Mouse (Mus musculus): ENCODE results near the gene Tiam1.

Gene Tiam1

DNA sequence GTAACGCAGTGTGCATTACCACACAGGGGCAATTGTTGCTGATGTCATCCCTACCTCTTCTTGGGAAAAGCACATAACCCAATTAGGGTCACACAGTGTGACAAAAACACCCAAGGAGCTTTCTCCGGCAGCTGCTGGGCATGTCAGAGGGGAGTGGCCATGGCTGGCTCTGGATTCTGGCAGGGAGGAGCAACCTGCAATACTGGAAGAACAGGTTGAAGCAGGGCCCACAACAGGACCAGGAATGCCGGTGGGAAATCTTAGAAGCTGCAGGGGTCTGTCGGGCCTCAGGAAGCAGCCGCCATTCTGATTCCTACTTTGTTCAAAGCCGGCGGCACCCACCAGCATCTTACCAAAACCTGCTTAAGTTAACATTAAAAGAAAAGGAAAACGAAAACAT is 189.0 kb downstream of the Tiam1 start:
- DNase-seq (ENCODE audit: low read depth, low spot score) = no peak

DNA sequence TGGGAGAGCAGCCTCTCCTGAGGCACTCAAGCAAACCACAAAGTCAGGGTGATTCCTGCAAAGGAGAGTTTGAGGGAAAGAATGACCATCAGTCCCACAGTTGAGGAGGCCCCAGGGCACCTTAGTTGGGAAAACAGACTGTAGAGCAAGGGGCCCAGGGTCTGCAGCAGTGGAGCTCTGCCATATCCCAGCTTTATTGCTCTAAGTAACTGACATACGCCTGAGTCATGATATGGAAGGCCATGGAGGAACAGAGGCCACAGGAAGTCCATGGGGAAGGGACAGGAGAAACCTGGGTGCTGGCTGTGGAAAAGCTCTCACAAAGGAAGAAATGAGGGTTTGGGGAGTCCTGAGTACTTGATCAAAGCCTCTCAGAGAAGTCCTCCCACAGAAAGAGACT is 189.5 kb downstream of the Tiam1 start:
- DNase-seq (ENCODE audit: low read depth, low spot score) = no peak

DNA sequence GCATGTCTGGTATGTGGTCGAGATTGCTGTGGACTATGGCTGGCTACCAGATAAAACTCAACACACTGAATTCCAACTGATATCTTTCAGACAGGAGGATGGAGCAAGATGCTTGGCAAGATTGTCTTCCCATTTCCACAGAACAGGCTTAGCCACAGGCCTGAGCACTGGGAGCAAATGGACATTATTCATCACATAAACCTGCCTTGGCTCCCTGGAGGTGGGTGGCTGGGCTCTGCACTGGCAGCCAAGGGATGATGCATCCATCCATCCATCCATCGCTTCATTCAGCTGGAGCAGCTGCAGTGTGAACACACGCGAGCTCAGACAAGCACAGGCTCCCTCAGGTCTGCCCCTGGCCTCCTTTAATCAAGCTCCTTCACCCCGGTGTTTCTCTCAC is 190.7 kb downstream of the Tiam1 start:
- DNase-seq (ENCODE audit: low read depth, low spot score) = no peak

DNA sequence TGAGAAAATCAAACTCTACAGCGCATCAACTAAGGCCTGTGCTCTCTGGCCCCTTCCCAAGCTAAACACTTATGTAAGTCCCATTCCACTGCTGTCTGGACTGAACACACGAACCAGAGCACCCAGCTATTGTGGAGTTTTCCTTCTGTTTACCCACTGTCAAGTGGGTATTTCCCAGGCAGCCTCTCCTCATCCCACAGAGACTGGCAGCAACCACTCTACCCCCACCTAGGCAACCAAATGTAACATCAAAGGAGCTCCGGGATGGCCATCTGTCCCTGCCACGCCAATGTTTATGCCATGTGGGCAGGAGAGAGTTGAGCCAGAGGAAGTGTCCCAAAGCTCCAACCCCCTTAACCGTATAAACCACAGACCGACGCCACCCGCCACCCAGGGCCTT is 192.8 kb downstream of the Tiam1 start:
- DNase-seq (ENCODE audit: low read depth, low spot score) = no peak

DNA sequence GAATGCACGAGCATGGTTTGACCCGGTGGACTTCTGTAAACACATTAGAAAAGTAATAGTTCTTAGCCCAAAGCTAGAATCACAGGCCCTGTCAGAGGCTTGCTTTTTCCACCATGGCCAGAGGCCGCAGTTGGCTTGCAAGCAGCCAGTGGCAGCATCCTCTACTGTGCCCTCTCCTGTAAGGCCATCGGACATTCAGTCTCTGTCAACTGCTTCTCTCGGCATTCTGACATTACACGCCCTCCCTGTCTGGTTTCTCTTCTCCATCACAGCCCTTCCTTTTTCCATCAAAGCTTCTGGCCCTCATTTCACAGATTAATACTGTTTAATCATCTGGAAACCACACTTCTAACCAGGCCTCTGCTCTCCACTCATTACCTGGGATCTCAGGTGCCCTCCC is 193.3 kb downstream of the Tiam1 start:
- DNase-seq (ENCODE audit: low read depth, low spot score) = no peak

DNA sequence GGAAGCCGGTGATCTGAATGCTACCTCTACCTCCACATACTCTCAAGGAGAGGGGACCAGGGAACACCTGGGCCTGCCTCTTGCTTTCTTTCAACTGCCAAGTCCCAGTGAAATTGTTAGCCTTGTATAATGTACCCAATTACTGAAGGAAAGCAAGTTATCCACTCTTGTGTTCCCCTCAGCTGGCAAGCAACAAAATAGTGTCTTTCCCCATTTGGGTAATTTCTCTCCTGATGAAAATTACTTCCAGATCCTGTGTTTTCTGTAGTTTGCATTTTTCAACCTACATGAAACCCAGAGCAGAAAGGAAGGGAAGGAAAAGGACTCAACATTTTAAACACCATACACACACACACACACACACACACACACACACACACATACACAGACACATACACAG is 195.5 kb downstream of the Tiam1 start:
- no peak for DNase-seq (ENCODE audit: low read depth, low spot score)

DNA sequence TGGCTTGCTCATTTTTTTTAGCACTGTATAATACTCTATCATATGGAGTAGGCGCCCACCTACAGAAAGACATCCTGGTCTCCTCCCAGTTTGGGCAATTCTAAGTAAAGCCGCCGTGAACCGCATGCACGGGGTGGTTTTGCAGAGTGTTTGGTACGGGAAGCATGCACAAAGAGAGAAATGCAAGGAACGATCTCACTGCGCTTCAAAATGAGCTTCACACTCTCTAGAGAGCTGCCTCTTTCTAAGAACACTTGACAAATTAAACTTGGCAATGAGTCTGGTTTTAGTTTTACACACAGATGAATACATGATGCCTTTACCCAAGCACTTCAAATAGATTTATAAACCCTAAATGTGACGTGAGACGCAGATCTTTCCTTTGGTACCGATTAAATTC is 196.8 kb downstream of the Tiam1 start:
- DNase-seq (ENCODE audit: low read depth, low spot score) = peak; percentile 29

DNA sequence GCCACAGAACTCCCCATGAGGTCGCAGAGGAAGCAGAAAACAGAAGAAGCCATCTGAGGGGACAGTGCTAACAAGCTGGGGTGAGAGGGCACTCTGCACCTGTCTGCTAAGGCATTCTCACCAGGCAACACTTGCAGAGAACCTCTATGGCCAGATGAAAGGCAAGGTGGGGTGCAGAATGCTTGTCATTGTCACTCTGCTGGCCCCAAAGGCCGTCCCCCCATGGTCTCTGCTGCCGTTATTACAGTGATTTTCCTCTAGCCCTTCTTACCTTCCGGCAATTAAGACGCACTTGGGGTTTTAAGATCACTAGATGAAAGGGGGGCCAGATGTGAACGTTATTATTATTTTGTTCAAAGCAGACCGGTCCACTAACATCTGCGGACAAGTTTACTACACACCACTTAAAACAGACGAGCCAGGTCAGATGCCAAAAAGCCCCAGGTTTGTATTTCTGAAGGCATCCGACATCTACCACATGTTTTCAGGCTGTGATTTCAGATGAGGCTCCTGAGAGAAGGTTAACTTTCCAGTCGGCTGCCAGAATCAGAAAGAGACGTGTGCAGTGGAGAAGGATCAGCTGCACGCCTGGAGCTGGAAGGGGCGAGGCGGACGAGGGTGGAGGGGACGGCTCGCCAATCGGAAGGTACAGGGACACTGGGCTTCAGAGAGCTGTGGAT is 198.8 kb downstream of the Tiam1 start:
- DNase-seq (ENCODE audit: low read depth, low spot score) = no peak

DNA sequence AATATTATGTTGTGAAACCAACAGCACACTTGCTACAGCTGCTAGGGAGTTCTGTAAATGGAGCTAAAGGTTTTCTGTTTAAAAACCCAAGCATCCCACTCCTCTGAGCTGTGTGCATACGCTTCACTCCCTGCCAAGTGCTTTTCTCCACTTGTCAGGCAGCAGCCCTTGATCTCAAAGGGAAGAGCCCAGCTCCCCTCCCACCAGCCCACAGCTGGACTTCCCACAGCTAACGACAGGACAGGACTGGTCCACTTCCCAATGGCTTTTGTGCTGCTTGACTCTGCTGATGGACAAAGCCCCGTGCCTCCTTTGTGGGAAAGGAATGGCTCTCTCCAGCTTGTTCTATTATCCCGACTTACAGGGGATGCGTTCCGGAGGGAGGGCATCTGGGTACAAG is 199.5 kb downstream of the Tiam1 start:
- no peak for DNase-seq (ENCODE audit: low read depth, low spot score)

DNA sequence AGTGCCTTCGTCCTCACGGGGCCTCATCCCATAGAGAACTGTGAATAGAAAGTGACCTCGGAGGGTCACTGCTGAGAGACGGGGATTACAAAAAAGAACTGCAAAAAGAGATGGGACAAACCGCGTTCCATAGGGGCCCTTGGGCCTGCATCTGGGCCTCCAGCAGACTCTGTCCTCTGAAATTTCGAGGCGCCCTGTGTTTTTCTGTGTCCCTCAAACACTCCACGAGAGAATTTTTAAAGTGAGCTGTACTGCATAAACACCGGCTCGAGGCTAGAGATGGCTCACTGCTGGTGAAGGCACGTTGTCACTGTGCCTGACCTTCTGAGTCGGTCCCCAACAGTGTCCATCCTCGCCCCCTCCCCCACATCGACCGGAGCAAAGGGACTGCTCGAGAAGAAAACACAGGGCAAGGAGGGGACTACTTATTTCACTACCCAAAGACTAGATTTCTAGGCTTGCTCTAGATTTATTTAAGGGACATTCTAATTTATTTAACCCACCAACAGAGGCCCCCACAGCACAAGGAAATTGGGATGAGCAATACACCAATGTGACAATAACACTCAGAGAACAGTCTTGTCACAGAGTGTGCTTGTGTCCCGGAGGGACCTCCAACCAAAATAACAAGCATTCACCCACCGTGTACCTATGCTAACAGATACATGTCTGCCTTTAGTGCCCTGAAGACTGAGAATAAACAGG is 200.2 kb downstream of the Tiam1 start:
- no peak for DNase-seq (ENCODE audit: low read depth, low spot score)

DNA sequence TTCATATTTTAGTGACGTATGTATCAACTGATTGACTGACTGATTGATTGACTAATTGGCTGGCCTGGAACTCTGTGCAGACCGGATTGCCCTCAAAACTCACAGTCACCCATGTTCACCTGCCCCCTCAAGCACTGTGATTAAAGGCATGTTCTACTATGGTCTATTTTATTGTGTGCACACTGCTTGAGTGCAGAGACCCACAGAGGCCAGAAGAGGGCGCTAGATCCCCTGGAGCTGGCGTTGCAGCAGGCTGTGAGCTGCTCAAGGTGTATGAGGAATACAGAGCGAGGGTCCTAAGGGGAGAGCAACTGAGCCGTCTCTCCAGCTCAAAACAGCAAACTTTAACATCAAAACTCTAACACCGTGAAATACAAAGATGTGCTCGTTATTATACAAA is 202.9 kb downstream of the Tiam1 start:
- no peak for DNase-seq (ENCODE audit: low read depth, low spot score)

DNA sequence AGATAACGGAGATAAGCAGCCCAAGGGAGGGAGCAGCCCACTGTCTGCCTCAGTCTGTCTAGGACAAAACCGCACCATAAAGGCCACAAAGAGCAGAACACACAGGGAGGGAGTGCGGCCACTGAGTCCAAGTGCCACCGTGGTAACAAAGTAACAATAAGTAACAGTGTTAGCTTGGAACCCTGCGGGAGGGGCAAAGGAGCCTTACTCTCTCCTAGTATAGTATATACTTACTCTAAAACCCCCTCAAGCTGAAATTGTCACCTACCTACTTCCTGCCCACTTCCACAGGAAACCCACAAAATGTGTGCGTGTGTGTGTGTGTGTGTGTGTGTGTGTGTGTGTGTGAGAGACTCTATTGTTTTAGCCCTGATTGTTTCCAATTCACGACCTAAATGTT is 205.3 kb downstream of the Tiam1 start:
- no peak for DNase-seq (ENCODE audit: low read depth, low spot score)

DNA sequence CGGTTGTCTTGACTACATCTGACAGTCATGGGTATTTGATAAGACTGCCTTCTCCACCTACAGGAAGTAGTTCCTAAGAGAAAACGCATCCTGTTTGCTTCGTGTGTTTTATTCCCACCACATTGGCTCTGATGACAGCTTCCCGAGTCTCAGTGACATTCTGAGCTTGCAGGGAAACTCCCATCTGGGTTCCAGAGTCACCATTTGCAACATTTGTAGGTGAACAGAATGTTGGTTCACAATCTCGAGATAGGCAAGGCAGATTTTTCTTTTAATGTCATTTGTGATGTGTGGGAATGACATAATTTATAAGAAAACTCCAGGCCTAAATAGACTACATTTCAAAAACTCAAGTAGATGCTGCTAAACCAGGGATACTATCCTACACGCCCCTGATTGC is 207.0 kb downstream of the Tiam1 start:
- DNase-seq (ENCODE audit: low read depth, low spot score) = no peak

DNA sequence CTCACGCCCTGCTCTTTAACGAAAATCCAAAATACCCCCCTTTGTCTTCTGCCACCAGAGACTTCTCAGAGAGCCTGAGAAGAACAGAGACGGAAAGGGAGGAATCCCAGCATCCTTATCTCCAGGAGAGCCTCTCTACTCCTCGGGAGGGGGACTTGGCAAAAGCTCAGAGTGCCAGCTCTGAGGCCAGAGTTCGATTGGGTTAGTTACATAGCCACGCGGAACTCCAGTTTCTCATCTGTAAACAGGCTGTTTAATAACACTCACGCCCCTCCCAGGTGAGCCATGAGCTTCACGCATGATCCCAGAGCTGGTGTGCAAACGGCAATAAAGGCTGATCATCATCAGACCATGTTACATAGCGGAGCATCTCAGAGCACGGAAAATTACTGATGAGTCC is 208.2 kb downstream of the Tiam1 start:
- no peak for DNase-seq (ENCODE audit: low read depth, low spot score)

DNA sequence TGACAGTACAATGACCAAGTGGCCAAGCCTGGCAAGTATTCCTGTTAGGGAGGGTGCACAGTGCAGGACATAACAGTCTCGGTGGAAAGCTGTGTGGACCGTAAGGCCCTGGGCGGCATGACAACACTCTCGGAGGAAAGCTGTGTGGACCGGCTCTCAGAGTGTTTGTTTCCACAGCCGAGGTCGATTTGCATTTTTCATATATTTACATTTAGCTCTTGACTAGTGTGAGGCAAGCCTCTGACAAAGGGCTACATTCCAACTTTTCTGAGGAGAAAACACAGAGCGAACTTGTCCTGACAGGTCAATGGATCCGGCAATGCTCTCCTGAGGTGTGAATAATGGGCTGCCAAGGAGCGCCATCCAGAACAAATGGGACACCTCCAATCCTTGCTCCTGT is 209.0 kb downstream of the Tiam1 start:
- DNase-seq (ENCODE audit: low read depth, low spot score) = no peak

DNA sequence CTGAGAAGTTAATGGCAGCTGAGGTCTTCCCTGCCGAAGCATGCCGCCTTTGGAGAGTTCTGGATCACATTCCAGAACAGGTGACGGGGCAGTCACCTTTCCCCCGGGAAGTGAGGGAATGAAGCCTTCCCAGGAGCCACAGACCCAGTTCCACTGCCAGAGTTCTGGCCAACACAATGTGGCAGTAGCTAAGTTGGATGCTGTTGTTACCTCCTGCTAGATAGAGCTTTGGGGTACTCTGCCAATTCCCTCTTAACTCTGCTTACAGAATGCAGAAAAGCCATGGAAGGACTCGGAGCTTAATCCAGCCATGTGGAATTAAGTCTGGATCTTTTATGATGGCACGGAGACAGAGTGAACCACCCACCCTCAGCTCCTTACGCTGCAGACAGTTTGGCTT is 209.6 kb downstream of the Tiam1 start:
- no peak for DNase-seq (ENCODE audit: low read depth, low spot score)

DNA sequence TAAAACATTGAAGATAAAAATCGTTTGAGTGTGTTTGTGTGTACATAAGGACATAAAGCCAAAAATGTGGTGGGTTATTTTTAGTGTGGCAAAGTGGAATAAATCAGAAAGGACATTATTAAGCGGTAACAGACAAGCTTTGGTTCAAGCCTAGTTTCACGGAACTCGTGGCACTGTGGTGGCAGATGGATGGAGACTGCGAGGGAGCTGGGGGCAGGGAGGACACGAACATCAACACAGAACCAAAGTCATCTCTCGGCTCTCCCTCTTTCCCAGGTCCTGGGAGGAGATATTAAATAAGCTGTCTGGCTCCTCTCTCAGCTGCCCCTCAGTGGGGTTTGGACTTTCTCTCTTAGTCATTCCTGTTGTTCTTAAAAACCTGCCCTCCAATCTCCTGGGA is 215.0 kb downstream of the Tiam1 start:
- no peak for DNase-seq (ENCODE audit: low read depth, low spot score)

DNA sequence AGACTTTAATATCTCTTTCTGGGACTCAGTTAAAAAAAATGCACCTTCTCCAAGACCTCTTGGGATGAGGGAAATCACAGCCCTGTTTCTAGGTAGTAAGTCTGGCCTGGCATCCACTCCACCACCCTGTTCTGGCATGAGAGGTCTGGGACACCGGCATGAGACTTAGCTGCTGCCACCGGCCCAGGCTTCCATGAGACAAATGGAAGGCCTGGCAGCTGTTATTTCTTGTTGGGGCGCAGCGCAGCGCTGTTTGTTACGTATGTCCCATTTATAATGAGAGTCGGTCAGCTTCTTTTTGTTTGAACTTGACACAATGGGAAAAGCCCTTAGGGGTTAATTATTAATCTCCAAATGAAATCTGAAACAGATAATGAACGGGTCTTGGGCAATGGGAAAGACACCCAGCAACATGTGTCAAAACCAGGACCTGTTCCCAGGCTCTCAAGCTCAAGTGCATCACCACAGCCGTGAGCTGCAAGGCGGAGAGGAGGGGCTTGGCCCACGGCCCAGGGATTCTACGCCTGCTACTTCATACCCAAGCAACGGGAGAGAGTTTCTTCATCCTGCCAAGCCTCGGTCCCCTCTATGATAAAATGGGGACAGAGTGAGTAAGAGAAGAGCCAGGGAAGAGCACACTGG is 219.2 kb downstream of the Tiam1 start:
- DNase-seq (ENCODE audit: low read depth, low spot score) = no peak

DNA sequence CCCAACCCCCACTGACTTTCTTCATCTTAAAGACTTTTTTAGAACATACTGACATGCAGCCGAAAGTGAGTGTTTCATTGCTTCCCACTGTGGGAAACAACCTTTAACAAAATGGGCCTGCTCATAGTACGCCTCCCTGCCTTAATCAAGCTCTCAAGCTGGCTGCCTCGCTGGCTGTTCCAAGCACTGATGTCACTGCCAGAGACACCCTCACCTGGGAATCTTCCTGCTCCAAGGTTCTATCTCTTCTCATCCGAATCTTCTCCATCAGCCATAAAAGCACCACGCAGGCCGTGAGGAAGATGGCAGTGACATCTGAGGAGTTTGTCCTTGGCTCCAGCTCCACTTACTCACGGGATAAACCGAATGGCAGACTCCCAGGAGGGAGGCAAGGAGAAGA is 220.3 kb downstream of the Tiam1 start:
- no peak for DNase-seq (ENCODE audit: low read depth, low spot score)

DNA sequence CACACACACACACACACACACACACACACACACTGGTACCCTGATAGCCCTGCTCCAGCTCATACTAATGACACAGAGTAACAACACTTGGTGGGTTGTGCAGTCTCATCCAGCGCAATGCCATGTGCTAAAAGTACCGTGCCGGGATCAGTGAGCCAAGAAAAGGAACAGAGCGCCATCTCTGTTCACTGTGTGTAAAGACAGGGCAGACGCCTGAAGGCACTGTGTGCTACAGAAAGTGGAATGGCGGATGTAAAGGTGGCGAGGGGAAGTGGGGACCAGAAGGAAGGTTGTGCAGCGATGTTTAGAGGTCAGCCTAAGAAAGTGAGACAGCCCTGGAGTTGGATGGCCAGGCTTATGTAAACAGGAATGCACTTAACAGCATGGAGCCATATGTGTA is 221.1 kb downstream of the Tiam1 start:
- no peak for DNase-seq (ENCODE audit: low read depth, low spot score)

DNA sequence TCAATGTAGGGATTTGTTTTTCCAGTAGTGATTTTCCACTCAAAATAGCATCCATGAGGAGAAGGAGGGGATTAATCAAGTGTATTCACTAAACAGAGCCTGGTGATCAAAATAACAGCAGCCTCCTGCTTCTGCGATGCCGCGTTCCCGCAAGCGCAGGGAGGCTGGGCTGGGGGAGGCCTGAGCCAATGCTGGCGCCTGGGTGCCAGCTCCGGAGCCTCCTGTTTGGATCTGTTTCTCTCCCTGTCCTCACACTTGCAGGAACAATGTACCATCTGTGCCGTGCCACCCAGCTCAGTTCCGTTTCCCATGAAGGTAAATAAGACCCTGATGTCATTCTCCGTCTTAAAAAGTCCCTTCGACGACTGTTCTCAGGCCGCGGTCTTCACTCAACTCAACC is 222.2 kb downstream of the Tiam1 start:
- no peak for DNase-seq (ENCODE audit: low read depth, low spot score)

DNA sequence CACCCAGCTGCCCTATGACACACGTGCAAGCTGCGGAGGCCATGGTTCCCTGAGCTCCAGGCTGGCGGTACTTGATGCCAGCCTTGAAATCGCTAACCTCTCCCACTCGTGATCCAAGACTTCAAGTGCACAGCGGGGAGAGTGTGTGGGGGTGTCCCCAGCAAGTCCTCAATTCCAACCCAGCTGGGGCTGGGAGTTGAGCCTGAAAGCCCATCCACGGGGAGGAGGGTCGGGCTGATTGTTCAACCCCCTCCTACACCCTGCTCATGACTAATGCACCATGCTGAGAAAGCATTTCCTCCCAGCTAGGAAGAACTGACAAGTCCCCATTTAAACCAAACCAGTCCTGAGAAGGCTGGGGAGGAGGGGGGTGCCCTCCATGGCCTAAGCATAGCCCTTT is 223.2 kb downstream of the Tiam1 start:
- DNase-seq (ENCODE audit: low read depth, low spot score) = no peak

DNA sequence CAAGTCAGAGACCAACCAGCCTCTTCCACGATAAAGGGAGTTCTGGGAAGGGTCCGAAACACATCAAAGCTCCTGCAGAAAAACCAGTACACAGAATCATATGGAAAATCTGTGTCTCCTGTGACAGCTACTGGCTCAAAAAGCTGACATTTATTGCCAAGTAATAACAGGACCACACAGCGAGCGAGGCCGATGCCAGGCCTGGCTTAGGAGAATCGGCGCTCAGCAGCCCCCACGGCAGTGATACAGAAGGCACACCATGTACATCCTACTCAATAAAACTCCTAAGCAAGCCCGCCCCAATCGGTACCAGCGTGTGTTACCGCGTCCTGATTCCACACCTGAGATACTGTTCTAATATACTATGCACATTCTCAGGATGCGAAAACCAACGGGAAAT is 226.2 kb downstream of the Tiam1 start:
- DNase-seq (ENCODE audit: low read depth, low spot score) = no peak
